Mouse (Mus musculus): ENCODE measurements around the gene Tmem211.

DNA sequence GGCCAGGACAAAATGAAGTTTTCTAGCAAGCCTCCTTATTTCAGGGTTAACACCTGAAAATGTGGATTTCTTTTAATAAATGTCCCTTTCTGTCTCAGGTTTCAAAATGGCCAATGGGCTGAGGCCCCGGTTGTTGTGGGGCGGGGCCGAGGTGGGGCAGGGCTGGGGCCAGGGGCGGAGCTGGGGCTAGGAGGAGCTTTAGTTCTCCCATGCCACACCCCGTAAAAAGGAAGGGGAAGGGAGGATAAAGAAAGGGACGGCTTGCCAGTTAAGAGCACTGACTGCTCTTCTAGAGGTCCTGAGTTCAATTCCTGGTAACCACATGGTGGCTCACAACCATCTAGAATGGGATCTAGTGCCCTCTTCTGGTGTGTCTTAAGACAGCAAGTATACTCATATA lies 45.3 kb upstream of the Tmem211 start:
- no peak for TF ChIP-seq HCFC1 (IDR thresholded peaks at IDR 0.05; ENCODE audit: borderline replicate concordance, insufficient read depth, low read length)
- TF ChIP-seq ZC3H11A (IDR thresholded peaks at IDR 0.05; ENCODE audit: borderline replicate concordance, low read depth, low read length), result no peak

Data from ES-E14 (cell line).